Mouse (Mus musculus) left cerebral cortex, postnatal 10 days (tissue): Measurements from ENCODE around the gene Cd80. TPM values are rescaled to one million over a fixed set of nuclear protein-coding genes. Genes with fewer than 3 reads are reported as not detected.

Experiments used
- DNase-seq, 2 experiments: peaks; one replicate each; pipeline ENCODE4 v3.0.0; 2021 to 2022; ENCODE audit warnings: low spot score in 2 of 2, mixed read lengths in 1 of 2; ENCODE audit errors: extremely low spot score in 1 of 2
- intact Hi-C: fragments of 180-260 bp; cut with DNase I; formaldehyde crosslinking; loops from one replicate; pipeline ENCODE4 v1.15.1; 2025
- total RNA-seq, 2 experiments: library from RNA; stranded (reverse); gene quantifications; 2 replicates each; pipeline ENCODE4 v1.2.3; 2021

Cd80 gene
- under 1 TPM; 0.36 to 0.49 TPM for total RNA-seq

DNA sequence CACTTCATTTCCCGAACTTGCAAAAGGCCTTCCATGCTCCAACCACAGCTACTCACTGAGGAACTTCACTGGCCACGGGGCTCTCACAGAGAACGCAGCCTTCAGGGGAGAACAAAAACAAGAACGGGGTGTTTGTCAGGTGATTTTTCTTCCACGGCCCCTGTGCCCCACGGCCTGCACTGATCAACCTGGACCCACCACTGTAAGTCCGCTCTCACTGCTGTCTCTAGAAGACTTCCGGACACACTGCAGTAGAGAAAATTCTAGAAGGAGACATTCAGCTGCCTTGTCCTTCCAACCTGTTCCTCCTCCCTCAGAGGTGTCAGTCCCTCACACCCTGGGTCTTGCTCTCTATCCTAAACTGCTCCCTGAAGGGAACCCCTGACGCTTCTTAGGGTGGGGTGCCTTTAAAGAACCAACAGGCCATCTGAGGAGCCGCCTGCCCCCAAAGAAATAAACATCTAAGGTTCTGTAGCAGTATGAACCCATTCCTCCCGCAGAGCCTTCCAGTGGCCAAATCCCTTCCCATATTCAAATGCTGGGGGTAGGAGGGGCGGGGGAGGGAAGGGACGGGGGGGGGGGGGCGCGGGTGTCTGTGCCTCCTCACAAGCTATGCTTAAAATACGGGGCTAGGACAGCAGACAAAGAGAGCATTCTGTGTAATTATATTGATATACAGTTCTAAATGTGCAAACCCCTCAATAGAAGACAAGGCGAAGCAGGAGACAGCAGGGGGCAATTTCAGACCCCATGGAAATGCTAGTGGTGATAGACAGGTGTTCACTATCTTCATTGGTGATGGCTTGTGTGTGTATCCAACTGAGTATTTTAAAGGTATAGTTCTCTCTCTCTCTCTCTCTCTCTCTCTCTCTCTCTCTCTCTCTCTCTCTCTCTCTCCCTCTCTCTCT is at the start of gene Cd80:
Gene Cd80 (plus strand): TSS at position 51 of the 908 bp plus-strand sequence.
- intact Hi-C loops = no loop called here

DNA sequence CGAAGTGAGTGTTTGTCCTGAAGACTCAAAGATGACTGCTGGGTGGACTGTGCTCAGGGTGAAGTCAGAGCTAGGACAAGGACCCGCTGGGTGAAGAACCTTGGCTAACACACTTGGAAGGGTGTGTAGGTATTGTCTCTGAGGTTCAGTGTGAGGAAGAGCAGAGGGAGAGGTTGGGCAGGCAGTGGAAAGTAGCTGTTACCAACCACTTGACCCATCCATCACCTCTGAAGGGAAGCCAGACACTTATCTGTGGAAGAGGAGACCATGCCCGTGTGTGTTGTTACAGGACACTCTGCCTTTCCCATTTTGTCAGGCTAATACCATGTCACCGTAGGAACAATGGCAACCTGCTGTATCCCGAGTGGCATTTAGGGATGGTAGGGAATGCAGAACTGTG is 49.1 kb upstream of the Cd80 start:
- intact Hi-C loops = no loop called here
- DNase-seq = no peak

More for the DNA sequence above, at the start of gene Cd80:
- no peak for DNase-seq

DNA sequence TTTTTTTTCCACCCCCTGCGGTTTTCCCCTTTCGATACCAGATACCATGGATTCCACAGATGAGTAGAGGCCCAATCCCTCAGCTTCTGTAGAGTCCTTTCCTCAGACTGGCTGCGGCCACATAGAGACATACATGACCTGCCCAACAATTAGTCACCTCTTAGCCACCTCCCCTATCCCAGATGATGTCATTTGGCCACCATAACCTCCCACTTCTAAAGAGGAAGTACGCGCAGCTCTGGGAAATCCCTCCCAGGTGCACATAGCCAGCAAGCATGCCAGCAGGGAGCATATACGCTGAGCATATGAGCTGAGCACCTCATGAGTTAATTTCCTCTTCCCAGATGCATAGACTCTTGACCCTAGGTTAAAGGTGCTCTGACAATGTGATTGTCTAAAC is 48.7 kb upstream of the Cd80 start:
- no peak for DNase-seq
- intact Hi-C loops = no loop called here

DNA sequence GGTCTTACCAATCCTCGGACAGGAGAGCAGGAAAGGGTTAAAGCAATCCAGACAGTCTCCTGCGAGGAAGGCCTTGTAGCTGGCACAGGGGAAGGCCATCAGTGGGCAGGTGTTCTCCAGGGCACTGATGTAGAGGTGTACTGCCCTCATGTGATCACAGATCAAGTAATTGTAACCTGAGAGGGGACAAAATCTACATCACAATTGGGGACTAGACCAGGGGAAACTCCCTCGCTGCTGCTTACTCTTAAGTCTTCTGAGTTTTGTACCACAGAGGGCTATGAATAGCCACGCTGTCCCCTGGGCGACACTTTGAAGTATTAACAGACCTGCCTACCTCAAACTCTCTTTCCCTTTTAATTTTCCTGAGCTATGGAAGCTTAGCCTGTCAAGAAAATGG is 47.8 kb upstream of the Cd80 start:
- intact Hi-C loops = no loop called here
- no peak for DNase-seq

DNA sequence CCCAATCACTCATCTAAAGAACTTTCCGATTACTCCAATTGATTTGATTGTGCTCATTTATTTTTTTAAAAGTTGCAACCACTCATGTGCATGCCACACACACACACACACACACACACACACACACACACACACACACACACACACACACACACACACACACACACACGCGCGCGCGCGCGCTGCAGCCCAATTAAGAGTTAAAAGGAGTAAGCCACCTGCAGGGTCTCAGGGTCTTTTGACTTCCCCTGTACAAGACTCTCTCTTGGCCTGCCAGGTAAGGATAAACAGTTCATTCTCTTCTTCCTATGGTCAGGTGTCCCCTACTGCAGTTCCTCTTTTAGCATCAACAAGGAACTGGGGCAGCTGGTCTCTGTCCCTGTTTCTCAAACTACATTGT is 46.9 kb upstream of the Cd80 start:
- intact Hi-C loops = no loop called here
- DNase-seq = no peak

DNA sequence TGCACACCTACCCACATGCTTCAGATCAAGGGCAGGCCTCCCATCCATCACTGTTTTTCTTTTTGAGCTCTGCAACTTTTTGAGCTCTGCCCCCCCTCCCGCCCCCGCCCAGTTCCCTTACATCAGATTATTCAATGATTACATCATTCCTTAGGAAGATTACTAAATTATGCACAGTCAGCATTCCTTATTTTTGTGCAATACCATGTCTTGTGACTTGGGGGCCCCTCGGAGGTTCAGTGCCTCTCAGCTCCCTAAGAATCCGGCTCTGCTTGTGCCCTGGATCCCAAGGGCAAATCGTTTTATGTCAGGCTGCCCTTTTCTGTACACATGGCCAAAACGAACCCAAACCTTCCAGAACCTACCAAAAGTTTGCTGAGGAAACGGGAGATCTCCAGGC is 40.4 kb upstream of the Cd80 start:
- DNase-seq = no peak
- intact Hi-C loops = no loop called here

DNA sequence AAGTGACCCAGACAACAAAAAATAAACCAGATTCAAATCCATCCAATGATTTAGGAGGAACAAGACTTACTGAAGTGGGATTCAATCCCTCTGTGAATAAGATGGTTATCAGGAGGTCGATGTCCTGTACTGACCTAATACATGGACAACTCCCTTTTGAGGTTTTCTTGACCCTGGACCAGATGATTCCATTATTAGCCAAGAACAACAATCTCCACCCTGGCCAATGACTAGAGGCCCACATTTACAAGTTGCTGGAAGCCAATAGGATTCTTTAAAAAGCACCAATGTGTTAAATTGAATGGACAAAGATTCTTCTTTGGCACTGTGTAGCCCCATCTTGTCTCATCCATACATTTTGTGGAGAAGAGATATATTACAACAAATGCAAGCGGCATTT is 30.0 kb upstream of the Cd80 start:
- DNase-seq = no peak
- intact Hi-C loops = no loop called here

DNA sequence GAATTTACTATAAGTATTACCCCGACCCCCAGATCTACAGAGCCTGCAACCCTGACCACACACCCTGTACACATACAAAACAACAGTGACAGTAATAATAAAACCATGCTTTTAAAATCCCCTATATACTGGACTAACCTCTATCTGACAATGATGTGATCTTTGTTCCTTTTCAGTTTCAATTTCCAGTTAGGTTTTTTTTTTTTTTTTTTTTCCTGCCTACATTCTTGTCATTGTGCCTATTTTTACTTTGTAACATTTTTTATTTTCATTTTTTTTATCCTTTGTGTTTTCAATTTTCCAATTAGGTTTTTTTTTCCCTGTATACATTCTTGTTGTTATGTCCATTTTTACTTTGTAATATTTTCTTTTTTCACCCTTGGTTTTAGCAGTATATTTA is 29.6 kb upstream of the Cd80 start:
- intact Hi-C loops = no loop called here
- DNase-seq = no peak

DNA sequence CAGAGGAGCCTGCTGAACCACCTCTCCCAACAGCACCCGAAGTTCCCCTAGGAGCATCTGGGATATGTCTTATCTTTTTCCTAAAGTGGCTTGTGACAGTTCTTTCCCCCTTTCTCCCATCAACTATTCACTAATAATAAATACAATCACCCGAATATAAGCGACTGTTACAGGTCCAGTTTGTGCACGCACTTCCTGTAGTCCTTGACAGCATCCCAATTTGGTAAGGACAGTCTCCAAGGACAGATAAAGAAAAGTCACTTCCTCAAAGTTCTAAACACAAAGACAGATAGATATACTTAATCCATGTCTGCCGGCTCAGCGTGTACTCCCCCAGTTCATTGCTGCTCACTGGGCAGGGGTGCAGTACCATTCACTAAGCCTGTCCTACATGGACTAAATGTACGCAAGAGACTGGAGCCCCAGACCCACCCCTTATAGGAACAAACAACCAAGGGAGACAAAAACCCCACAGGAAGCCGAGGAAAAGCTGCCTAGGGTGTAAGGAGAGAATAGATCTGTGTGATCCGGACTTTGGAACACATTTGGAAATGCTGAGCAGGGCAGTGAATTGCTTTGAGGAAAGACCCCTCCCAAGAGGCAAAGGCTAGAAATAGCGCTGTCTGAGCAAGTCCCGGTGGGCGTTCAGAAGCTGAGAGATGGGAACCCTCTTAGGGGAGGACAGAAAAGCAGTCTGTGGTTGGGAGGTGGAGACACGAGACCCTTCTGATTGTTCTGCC is 23.7 kb upstream of the Cd80 start:
- intact Hi-C loops = no loop called here
- DNase-seq = no peak

DNA sequence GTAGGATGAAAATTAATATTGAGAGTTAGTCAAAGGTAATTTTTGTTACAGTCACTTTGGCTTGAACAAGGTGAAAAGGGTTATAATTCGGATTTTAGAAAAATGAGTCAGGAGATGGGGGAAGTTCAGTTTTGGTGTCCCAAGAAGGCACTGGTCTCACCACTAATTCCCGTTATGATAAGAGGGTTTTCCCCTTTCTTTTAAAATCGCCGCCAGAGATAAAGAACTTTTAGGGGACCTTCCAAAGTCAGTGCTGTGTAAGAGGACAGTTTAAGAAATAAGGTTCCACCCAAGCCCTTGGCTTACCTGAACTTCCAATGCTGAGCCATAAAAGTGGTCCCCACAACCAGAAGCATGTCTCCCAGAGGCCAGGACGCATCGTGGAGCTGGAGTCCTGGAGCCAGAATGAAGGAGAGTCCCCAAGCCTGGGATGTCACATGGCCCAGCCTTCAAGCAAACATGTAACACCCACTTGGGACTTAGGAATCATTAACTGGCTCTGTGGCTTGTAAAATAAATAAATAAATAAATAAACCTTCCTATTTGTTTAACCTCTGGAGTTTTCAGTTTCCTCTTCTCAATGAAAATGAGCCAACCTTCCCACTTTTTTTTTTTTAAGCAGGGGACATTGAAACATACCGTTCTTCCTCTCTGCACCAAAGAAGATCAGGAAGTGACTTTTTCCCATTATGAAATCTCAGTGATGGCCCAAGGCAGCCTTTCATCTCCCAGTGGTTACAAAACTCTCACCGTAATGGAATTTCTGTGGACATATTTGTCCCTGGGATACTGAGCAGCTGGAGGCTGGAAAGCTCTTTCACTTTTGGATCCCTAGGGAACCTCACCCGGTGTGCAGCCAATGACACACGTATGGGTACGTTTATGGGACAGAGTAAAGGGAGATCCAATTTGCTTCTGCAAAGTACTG is 22.6 kb upstream of the Cd80 start, which contains the start of gene Pla1a:
Gene Pla1a (minus strand): TSS at position 648 of the 928 bp plus-strand sequence.
- intact Hi-C loops = no loop called here
- no peak for DNase-seq

DNA sequence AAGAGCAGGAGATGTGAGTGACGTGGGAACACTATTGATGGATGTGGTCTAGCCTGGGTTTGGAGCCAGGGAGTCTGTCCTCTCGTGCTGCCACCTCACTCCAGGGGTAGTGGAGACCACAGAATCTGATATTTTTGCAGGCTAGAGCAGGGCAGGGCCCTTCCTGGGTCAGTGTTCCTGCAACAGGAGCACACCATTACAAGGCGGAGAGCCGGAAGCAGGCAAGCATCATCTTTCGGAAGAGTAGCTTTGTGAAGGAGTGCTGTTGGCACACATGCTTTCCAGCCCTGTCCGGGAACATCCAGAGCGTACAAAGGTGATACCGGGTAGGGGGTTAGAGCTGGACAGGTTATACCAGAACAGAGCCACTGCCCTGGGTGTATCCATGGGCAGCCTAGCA is 21.8 kb upstream of the Cd80 start:
- no peak for DNase-seq
- intact Hi-C loops = no loop called here

DNA sequence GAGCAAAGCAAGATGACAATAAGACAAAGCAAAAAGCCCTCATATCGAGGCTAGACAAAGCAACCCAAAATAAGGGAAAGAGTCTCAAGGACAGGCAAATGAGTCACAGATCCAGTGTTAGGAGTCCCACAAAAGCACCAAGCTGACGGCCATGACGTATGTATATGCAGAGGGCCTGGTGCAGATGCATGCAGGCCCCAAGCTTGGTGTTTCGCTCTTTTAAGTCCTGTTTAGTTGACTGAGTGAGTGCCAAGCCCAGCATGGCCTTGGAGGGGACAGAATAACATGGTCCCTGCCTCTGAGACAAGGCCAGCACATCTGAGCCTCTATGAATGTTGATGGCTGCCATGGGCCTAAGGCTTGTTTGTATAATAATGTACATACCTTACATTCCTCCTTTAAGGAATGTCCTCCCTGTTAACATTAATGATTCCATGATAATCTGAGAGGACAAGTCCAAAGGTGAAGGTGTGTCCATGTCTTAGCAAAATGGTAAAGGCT is 21.0 kb upstream of the Cd80 start:
- DNase-seq = no peak
- intact Hi-C loops = no loop called here

DNA sequence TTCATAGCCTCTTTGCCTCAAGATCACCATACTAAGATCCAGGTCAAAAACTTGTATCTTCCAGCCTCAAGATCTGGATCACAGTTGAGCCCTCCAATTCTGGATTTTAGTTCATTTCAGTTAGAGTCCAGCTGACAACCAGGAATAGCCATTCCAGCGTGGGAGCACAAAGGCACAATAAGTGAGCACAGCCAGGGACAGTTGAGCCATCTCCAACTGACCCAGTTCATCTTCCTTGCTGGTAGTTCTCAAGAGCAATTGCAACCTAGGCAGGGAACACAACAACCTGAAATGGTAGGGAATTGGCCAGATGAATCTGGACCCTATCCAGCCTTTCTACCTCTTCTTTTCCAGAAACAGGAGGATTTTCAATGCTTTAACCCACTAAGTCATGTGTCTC is 16.2 kb upstream of the Cd80 start:
- intact Hi-C loops = no loop called here
- no peak for DNase-seq

DNA sequence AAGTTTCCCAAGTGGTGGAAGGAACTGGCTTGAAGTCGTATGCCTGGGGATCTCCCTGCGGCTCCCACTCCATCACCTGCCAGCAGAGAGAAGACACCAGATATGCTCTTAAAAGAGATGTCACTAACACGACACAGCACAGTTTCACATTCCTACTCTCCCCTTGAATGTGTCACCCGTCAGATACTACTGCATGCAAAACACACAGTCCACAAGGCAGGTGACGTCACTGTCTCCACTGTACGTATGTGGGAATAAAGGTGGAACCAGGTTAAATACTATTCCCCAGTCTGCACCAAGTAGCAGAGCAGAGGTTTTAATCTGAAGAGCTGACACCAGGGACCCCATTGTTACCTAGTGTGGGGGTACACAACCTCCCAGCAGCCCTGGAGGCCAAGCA is 15.0 kb upstream of the Cd80 start:
- no peak for DNase-seq
- intact Hi-C loops = no loop called here

DNA sequence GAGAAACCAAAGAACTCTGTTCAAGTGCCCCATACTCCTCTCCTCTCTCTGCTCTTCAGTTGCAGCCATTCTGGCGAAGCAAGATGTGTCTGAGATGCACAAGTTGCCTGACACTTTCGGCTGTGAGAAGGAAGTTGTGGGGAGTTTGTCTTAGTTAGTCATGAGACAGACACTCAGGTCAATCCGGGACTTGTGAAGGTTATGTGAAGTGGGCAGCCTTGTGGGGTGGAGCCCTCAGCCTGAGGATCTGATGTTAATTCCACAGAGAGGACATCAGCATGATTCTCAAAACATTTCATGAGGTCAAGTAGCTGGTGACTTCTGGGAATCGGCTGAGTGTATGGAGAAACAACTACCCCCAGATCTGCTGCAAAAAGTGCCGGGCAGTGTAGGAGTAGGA is 13.8 kb upstream of the Cd80 start:
- intact Hi-C loops = no loop called here
- DNase-seq = no peak

DNA sequence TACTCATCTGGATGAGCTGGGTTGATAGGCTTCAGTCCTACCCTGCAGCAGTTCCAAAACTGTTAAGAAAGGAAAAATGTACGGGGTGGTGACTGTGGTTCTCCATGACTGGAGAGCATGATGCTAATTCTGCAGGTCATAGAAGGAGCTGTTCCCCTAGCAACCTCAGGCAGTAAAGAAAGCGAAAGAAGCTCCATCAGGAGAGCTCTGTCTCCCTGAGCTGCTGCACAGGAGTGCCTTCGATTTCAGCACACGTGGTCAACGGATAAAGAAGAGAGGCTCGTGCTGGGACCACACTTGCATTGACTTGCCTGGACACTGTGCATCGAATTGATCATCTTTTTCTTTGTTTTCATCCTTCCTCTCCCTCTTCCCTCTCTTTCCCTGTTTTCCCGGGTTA is 13.1 kb upstream of the Cd80 start:
- DNase-seq = no peak
- intact Hi-C loops = no loop called here

DNA sequence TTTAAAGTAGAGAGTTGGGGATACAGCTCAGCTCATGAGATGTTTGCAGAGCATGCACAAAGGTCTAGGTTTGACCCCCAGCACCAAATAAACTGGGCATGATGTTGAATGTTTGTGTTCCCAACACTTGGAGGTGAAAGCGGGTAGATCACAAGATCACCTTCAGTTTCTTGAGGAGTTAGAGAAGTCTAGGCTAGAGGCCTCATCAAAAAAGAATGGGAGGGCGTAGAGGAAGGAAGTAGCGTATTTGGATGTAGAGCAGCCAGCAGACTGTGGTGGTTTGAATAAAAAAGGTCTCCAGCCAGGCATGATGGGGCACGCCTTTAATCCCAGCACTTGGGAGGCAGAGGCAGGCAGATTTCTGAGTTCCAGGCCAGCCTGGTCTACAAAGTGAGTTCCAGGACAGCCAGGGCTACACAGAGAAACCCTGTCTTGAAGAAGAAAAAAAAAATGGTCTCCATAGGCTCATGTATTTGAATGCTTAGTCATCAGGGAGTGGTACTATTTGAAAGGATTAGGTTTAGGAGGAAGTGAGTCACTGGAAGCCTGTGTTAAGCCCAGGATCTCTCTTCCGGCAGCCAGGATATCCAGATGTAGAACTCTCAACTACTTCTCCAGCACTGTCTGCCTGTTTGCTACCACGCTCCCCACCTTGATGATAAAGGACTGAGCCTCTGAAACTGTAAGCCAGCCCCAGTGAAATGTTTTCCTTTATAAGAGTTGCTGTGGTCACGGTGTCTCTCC is 11.5 kb upstream of the Cd80 start:
- DNase-seq = no peak
- intact Hi-C loops = no loop called here

DNA sequence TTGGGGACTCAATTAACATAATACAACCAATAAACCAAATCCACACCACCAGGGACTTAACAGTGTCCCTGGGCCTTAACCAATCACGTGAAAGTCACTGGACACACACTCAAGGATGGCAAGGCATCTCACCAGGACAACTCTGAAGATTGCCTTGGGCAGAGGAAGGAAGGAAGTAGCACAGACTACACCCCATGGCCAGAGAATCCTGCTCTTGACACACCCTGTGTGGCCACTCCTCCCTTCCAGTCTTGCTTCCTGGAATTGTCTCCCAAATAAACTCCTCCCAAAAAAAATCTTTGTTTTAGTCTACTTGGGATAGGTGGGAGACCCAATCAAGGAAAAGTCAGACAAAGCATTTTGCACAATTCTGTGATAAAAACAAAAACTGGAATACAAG is 10.3 kb upstream of the Cd80 start:
- intact Hi-C loops = no loop called here
- DNase-seq = no peak
